Mouse (Mus musculus) olfactory bulb, adult 2 months (tissue): ENCODE measurements around the gene Hectd4.

Experiments
- CTCF ChIP-seq: fragments of 200-500 bp; IDR thresholded peaks from 2 replicates; pipeline ENCODE4 v1.5.1; 2012; ENCODE audit warnings: low read depth, mild to moderate bottlenecking, low read length, moderate library complexity; ENCODE audit not compliant: insufficient read depth
- POLR2A ChIP-seq: fragments of 200-500 bp; IDR thresholded peaks from 2 replicates; pipeline ENCODE4 v1.6.1; 2012; ENCODE audit warnings: mild to moderate bottlenecking, low read depth, low read length, moderate library complexity; ENCODE audit not compliant: insufficient read depth

DNA sequence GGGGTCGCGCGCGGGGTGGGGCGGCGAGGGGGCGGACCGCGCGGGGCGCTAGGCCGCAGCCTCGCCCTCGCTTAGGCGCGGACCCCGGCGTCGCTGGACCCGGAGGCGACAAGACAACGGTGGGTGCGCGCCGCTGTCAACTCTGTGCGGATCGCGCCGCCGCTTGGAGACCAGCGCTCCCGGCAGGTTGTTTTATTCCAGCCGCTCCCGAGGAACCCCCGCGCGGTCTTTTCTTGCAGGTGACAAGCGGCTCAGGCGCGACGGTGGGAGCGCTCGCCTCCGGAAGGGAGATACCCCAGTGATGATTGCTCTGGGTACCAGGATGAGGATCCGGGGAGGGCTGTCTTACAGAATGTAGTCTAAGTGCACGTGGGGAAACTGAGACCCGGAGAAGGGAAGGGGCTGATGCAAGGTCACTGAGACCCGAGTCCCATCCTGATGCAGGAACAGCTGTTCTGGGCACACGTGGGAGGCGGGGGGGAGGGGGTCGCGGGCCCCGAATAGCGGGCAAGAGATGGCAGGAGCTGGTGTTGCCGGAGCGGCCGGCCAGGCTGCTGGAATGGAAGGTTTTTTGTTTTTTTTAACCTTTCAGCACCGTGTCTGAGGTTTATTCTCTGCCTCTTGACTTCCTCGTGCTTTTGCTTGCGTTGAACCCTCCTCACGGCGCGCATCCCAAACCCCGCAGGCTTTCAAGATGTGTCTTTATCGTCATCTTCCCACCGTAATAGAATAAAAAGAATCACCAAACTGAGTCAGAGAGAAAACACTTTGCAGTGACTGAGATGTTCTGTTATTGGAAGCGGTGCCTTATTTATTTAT is 178.3 kb downstream of the Hectd4 start:
- TF ChIP-seq CTCF (no peak), POLR2A (no peak)
